Mouse (Mus musculus) stomach, postnatal 0 days (tissue): ENCODE results near the gene Aebp1.

ENCODE experiments used
- CTCF ChIP-seq: IDR thresholded peaks from 2 replicates; pipeline ENCODE4 v1.5.1; 2016; ENCODE audit warnings: antibody characterized with exemption, low read depth, mild to moderate bottlenecking, moderate library complexity
- EP300 ChIP-seq: optimal IDR thresholded peaks from 2 replicates; pipeline ENCODE3; 2016; ENCODE audit warnings: antibody characterized with exemption

DNA sequence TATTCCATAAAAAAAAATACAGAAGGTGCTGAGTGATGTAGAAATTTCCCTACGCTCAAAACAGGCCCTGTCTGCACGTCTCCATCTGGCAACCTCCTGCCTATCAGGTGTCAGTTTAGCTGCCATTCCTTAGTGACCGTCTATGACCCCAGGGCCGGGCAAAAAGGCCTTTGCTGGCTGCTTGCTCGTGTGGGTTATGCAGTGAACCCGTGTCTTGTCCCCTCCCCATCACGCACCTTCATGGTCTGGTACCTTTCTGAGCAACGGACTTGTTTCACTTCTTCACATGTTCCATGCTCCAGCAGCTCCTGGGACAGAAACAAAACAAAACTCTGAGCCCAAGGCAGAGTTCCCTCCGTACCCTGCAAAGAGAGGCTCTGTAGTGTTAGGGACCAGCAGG lies 27.2 kb upstream of the Aebp1 start:
- no peak for TF ChIP-seq CTCF
- TF ChIP-seq EP300: no peak
